Mouse (Mus musculus): Measurements from ENCODE around the gene Nop14.

Gene Nop14

DNA sequence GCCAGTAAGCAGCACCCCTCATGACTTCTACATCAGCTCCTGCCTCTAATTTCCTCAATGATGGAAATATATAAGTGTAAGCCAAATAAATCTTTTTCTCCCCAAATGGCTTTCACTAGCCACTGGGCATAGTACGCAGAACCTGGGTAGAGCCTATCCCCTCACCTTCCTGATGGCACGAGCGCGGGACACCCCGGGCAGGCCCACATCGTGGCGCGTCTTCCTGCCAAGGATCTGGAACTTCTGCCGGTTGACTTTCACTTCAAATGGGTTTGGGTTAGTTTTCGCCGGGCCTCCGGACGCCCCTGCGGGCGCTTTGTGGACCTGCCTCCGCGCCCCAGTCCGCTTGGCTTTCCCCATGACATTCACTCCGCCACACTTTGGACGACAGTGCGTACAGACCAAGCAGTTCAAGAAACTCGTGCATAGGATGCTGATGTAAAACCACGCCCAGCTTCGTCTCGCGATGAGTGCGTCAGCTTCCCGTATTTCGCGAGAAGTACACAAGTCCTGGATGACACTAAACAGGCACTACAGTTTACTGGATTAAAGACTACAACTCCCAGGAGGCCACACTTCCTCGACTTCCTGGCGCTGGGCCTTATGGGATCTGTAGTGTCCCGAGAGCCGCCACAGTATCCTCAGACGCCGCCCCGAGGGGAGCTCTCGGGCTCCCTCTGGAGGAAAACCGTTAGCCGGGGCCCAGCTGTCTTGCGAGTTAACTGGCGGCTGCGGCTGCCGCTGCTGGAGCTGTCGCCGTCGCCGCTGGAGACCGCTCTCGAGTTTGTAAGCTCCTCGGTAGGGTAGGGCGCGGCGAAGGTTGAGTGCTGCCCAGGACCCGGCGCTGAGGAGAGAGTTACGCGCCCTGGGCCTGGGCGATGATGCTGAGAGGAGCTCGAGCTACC, at the start of gene Nop14, which contains the start of gene Grk4:
Gene Nop14, minus strand, starts transcription at position 463 of the 905 bp plus-strand sequence.
Gene Grk4, plus strand, starts transcription at position 694 of the 905 bp plus-strand sequence.
- peak; percentile 99 for DNase-seq

DNA sequence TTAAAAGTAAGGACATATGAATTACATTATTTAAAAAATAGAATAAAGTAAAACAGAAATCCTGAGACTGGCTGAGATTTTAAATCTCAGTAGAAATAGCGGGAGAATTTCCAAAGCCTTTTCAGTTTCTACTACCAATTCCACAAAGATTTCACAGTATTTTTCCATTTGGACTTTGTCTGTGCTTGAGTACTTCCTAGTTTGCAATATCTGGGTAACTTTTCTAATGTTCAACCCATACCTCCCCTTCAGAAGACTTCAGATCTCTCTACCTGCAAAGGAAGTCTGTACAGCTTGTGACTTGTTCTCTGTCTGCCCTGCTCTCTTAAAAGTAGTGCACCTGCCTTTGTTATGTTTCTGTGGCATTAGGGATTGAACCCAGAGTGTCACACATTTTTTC, 48.5 kb upstream of the Nop14 start:
- DNase-seq: no peak

DNA sequence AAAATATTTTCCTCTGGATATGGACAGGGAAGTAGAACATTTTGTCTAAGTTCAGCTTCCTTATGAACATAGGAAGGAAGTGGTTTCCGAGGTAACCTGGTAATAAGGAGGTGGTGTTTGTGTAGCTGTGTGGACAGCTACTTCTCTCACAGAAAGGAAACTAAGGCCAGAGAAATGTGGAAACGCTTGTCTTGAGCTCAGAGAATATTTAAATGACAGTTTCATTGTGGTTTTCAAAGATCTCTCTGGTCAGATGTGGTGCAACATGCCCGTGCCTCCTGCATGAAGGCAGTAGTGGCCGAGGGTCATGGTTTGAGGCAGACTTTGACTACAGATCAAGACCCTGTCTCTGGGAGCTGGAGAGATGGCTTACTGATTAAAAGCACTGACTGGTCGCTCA, 35.6 kb upstream of the Nop14 start:
- no peak for DNase-seq

DNA sequence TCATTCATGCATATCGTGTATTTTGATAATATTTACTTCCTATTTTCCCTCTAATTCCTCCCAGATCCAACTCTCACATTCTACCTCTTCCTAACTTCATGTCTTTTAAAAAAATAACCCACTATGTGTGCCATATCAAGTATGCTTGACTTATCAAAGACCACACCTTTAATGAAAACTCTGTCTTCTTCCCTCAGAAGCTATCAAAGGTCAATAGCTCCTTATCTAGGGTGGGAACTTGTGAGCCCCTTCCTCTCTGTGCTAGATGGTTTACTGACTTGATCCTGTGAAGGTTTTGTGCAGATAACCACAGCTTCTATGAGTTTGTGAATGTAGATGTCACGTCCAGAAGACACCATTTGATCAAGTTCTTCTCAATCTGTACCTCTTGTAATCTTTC, 32.8 kb upstream of the Nop14 start:
- DNase-seq: no peak

DNA sequence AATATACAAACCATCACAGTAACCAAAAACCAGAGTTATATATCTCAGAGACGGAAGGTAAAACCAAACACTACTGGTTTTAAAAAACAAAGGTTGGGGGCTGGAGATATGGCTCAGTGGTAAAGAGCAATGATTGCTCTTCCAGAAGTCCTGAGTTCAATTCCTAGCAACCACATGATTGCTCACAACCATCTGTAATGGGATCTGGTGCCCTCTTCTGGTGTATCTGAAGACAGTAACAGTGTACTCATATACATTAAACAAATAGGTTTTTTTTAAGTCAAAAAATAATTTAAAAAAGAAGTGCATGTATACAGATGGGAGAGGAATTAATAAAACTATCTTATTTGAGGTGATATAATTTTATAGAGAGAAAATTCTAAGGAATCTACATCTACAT, 29.9 kb upstream of the Nop14 start:
- DNase-seq: no peak

DNA sequence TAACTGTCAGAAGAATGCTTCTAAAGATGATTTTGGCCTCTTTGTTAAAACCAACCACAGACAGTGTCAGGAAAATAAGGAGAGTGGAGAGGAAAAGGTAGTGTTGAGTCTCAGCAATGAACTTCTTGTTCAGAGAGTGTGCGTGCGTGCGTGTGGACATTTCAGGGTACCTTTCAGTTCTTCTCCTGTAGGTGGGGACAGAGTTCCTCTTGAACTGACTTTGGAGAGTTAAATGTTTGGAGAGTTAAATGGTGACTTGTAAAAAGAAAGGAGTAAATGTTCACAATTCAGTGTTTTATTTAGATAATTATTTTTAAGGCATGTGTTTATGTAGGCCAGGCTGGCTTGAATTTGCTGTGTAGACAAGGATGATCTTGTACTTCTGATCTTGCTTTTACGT, 10.3 kb upstream of the Nop14 start:
- no peak for DNase-seq

DNA sequence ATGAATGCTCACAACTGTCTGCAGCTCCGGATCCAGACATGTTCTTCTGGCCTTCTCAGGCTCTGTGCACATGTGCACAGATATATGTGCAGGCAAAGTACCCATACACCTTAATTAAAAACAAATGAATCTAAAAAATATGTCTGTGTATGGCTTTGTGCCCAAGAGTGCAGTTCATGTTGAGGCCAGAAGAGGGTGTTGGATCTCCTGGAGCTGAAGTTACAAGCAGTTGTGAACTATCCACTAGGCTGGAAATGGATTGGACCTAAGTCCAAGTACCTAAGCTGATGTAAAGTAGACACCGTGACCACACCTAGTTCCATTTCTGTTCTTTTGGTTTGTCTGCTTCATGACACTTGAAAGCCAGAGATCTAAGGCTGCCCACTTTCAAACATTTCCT, 9.5 kb upstream of the Nop14 start:
- DNase-seq: no peak

DNA sequence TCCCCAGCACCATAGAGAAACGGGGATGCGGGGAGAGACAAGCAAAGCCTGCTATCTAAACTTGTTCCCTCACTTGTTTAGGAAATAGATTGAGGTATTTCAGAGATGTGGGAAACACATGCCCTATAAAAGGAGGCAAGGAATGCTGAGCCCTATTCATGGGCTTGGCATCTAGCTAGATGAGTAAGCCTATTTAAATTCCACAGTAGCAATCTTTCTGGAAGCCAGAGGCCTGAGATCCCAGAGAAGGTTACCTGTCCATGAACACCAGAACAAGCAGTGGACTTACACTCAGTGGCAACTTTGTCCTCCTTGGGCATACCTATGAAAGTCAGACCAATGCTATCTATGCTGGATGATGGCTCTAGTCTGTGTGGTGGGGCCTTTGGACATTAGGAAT, 3.3 kb upstream of the Nop14 start:
- no peak for DNase-seq

DNA sequence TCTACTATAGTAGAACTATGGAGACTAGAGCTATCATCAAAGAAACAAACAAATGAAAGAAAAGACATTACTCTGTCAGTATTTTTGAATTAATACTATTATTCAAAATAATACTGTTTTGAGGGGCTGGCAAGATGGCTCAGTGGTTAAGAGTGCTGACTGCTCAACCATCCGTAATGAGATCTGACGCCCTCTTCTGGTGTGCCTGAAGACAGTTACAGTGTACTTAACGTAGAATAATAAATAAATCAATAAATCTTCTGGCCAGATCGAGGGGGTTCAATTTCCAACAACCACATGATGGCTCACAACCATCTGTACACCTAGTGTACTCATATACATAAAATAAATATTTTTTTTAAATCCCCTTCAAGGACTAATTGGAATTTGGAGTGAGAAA, 2.0 kb upstream of the Nop14 start:
- DNase-seq: no peak

DNA sequence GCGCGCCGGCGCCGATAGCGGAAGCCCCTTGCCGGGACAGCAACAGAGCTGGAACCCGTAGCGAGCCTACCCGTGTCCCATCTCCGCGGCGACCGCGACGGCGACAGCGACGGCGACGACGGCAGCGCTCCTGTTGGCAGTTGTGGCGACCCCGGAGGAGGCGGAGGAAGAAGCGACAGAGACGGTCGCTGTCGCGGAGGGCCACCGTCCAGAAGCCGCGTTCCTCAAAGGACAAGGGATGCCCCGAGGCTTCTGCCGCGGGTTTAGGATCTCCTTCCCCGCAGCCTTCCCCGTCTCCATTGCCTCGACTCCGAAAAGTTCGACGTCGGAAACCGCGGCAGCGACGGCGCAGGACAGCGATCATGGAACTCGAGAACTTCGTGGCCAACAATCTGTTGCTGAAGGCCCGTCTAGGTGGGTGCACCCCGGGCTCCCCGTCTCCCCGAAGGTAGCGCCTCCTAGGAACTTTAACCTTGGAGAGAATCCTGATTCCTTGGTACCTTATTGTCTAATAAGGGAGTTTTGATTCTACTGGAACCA, 713 bp upstream of the Nop14 start:
- no peak for DNase-seq

DNA sequence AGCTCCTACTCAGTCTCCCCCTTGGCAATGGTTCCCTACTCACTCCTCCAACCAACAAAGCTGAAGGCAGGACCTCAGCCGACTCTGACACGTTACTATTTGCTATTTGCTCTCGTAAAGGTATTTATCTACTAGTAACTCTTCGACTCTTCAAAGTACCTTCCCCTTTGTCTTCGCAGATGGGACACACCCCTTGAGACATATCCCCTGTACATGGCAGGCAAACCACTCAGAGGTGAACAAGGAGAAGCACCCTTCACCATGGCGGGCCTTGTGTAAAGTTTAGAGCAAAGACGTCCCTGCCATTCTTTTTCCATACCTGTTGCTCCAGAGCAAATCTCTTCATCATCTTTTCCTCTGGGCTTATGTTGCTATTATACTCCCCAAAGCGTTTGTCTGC, 2.4 kb downstream of the Nop14 start:
- DNase-seq: no peak

DNA sequence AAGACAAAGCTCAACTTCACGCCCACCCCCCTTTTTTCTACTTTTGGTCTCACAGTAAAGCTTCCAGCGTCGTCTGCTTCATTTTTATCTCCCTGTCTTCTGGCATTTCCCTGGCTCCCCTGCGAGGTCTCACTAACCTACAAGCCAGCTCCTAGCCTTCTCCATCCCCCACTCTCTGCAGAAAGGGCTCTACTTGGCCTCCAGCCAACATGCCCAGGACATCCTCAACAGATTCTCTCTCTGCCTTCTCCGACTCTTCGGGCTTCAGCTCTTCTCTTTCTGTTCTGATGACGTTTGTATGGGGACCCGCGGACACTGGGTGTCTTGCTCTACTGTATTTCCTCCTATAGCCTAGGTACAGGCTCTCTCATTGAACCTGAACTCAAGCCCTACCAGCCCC, 5.1 kb downstream of the Nop14 start:
- DNase-seq: no peak

DNA sequence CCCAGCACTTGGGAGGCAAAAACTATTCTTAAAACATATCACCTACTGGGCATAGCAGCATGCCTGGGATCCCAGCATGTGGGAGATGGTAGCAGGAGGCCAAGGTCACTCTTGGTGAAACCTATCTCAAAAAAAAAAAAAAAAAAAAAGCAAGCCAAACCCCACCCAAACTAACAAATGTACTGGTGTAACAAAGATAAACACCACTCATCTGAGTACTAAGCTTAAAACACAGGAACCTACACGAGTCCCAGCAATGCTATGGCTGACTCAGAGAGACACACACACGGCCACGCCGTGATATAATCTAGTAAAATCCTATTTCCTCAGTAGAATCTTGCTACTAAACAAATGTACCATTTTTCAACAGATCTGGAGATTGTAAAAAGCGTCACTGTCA, 7.0 kb downstream of the Nop14 start:
- DNase-seq: no peak

DNA sequence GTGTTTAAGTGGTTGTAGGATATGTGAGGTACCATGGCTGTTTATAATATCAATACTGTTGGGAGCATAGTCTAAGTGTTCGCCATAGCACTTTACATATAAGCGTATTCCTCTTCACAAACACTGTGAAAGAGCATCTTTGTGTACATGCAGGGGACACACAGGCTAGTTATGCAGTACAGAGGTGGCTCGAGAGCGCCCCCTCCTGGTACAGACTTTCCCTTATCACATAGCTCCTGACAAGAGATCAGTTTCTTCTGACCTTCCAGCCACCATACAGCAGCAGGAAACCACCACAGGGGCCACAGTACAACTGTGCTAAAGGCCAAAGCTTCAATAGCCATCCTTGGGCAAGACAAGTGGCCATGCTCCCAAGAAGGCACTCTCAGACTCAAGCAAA, 12.4 kb downstream of the Nop14 start:
- DNase-seq: no peak

DNA sequence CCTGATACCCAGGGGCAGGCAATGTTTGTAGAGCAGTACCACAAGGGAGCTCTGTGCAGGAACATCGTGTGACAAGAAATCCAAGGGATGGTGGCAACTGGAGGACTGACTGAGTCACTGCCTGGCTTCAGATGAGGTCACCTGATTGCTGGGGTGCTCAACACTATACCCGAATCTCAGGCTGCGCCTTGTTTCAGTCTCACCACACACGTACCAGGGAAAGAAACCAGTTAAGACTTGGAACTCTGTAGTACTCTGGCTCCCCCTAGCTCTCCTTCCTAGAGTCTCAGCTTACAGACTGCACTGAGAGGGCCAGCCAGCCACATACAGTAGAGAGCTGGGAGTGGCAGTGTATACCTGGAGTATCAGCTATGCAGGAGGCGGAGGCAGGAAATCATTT, 17.0 kb downstream of the Nop14 start:
- no peak for DNase-seq

DNA sequence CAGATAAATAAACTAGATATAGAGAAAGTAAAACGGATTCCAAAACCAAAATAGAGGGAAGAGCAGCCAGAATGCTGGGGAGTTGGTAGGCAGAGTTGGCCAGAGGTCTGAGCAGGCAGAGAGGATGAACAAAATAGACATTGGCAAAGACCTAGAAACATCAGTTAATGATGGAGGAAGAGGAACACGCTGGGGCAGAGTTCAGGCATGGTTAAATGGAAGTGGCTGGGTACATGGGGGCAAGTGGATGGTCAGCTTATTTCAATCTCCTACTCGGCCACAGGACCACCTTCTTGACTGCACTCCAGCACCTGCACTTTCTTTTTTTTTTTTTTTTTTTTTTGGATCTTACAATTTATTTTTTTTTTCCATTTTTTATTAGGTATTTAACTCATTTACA, 18.0 kb downstream of the Nop14 start:
- no peak for DNase-seq

DNA sequence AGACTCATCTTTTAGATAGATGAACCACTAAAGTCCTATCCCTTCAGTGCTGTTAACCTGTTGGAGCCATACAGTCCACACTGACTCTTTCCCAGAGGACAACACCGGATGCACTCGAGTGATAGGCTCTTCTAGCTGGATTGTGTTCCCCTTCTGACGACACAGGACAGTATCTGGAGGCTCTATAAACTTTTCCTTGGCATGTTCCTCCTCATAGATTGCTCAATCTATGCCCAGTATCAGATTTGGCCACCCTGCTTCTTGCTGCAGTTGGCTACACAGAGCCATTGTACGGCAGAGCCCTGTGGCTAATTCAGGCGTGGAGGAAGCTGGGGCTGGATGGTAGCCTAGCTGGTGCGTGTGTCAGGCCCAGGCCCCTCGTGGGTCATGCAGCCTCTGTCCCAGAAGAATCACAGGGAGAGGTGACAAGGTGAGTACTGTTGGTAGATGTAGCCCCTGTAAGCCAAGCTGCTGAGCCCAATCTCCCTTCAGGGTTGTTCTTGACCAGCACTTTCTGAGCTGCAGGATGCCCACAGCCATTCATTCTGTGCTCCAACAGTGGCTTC, 22.3 kb downstream of the Nop14 start:
- no peak for DNase-seq

DNA sequence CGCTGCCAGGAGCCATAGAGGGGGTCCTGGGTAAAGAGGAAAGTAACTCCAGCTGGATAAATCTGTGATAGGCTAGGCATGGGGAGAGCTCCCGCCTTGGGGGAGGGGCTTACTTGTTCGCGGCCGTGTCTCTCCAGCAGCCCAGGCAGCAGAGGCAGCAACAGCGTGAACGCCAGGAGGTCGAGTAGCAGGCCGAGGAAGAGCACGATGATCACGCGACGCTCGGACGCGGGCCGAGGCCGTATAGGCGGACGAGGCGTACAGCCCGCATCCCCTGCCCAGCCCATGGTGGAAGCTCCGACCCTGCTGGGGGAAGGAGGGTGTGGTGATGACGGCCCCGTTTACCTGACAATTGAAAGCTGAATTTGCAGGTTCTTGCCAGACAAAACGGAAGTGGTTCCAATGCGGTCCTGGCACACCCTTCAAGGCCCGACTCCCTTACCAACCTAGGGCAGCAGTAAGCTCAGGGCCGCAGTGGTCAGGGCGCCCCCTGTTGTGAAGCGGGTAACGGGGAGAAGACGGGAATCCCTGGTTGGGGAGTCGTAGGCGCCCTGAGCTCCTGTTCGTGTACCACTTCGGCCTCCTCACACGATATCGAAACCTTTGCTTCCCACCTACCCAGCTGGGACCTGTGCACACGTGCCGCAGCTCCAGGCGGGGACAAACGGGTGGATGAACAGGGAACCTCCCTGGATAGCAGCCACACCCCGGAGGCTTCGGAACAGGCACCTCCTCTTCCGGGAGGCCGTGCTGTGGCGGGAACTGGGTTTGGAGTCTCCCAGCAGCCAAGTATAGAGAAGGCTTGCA, 23.3 kb downstream of the Nop14 start, which contains the start of gene Mfsd10:
Gene Mfsd10, minus strand, starts transcription at position 732 of the 807 bp plus-strand sequence.
- peak; percentile 81 for DNase-seq

DNA sequence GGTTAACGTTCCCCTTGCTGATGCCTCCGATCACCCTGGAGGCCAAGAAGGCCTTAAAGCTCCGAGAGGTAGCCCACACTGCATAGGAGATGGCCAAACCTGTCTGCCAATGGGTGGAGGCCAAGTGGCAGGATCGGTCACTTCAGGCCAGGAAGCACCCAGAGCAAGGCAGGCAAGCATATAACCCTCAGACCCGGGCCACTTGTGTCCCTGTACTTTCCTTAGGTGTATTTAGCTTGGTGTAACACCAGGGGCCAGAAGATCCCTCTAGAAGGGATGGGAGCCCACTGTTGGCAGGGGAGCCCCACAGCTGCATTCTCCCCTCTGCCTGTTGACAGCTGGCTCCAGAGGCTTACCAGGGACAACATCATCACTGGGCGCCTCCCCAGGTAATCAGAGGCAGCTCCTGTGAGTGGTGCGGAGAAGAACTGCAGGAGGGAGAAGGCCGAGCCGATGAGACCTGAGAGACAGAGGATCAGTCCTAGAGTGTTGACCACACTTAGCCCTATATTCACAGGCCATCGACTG, 24.2 kb downstream of the Nop14 start:
- DNase-seq: peak; percentile 58

DNA sequence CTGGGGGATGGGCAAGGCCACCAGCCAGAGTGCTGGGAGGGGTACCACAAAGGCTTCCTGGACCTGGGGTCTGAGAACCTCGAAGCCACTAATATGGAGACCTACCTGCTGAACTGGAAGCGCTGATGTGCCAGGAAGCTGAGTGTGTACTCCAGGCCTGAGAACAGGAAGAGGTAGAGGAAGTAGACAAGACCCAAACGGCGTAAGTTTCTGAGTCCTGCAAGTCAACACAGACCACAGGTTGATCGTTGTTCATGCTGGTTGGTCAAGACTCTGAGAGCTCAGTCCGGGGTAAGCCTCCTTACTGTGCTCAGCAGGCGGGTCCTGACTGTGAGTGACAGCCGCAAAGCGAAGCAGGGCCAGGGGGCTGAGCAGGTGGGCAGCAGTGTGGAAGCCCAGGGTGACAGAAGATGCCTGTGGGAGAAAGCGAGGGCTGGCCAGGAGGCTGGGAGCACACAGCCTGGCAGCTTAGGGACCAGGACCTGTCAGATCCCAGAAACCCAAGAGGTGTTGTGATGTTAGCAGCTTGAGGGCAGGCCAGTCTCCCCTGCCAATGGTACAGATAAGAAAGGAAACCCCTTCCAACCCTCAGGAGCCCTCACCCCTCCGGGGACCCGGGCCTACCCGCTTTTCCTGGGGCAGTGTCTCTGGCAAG, 25.1 kb downstream of the Nop14 start:
- no peak for DNase-seq

DNA sequence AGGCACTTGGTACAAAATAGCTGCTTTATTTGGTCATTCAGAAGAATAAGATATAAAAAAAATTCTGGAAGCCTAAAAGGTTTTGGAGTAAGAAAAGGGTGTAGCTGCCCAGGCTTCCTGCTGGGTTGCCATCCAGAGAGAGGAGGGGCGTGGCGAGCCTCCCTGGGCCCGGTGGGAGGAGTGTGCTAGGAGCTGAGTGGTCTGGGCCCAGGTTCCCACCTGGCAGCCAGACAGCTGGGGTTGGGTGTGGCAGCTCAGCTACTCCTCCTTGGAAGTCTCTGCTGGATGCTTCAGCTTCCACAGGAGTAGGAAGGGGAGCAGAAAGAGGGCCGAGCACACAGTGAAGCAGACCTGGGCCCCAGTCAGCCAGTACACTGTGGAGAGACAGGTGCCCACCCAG, 26.3 kb downstream of the Nop14 start:
- no peak for DNase-seq

DNA sequence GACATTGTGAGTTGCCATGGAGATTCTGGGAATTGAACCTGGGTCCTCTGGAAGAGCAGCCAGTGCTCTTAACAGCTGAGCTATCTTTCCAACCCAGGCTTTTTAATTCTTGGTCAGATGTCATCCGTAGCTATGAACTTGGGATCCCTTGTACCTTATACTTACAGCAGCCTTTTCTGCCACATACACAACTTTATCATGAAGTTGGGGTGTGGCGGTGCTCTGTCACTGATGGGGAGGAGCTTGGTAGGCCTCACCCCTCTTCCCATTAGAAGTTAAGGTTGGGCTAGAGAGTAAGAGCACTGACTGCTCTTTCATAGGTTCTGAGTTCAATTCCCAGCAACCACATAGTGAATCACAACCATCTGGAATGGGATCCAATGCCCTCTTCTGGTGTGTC, 27.0 kb downstream of the Nop14 start:
- no peak for DNase-seq

DNA sequence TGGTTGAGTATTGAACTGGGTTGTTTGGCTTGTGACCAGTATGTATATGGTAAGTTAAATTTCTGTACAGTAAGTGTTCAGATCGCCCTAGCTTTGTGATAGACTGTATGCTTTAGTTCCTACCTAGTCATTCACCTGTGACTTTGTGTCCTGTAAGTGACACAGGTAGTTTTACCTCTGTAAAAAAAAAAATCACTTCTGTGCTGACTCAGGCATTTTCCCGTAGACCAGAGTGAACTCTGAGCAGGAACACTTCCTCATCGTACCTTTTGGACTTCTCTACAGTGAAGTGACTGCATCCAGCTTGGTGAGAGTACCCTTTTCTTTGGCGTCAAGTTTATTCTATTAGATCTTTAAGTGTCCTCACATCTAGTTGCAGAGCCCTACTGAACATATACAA, 50.0 kb downstream of the Nop14 start:
- no peak for DNase-seq
